Mouse (Mus musculus) CH12.LX (cell line): ENCODE measurements around the gene Gpm6a. TPM values are rescaled to one million over a fixed set of nuclear protein-coding genes. Genes with fewer than 3 reads are reported as not detected.
A peak's percentile ranks its signal among the peaks of the same experiment; 100 is the strongest.

Experiments used
- DNase-seq: peaks from one replicate; pipeline ENCODE4 v3.0.0-alpha.2; 2013; ENCODE audit errors: extremely low read depth
- H3K27ac ChIP-seq: 2 replicates; pipeline ENCODE4 v1.5.1; 2012; ENCODE audit warnings: low read depth, mild to moderate bottlenecking, control low read depth, moderate library complexity; ENCODE audit not compliant: insufficient read depth
- H3K27me3 ChIP-seq: replicated peaks from 2 replicates; pipeline ENCODE3; 2012; ENCODE audit warnings: inconsistent platforms
- H3K36me3 ChIP-seq, 2 experiments: replicated peaks in 1 of 2; 2 replicates each; pipeline versions ENCODE3 to v1.6.1; 2012; ENCODE audit warnings: inconsistent platforms in 1 of 2, low read length in 1 of 2, mild to moderate bottlenecking in 1 of 2, mixed read lengths in 1 of 2, moderate library complexity in 1 of 2; ENCODE audit not compliant: control insufficient read depth in 1 of 2, insufficient read depth in 1 of 2
- H3K4me1 ChIP-seq, 2 experiments: 2 replicates each; pipeline ENCODE4 v1.6.1; 2012; ENCODE audit warnings: inconsistent platforms in 1 of 2, moderate library complexity in 1 of 2; ENCODE audit not compliant: insufficient read depth in 2 of 2, control insufficient read depth in 1 of 2
- H3K4me2 ChIP-seq: 2 replicates; pipeline ENCODE4 v1.6.1; 2012; ENCODE audit warnings: low read depth, mild to moderate bottlenecking, control low read depth; ENCODE audit not compliant: poor library complexity, insufficient read depth, severe bottlenecking
- H3K4me3 ChIP-seq, 3 experiments: fragments of 150-350 bp in 1 of 3; sonication (generic) in 1 of 3; replicated peaks in 1 of 3; 2 replicates each; pipeline versions ENCODE3 to v1.5.1; 2011 to 2012; ENCODE audit warnings: low read depth in 2 of 3, low read length in 2 of 3, mild to moderate bottlenecking in 2 of 3, moderate library complexity in 2 of 3, control low read depth in 1 of 3, improper control_type of control experiment in 1 of 3, inconsistent platforms in 1 of 3, mixed read lengths in 1 of 3; ENCODE audit not compliant: poor library complexity in 1 of 3
- H3K79me2 ChIP-seq: replicated peaks from 2 replicates; pipeline ENCODE4 v1.6.1; 2012; ENCODE audit warnings: mild to moderate bottlenecking, moderate library complexity; ENCODE audit not compliant: control insufficient read depth, poor library complexity, insufficient read depth, severe bottlenecking; ENCODE audit errors: extremely low read depth
- H3K9ac ChIP-seq: 2 replicates; pipeline ENCODE4 v1.6.1; 2012; ENCODE audit warnings: low read depth, mild to moderate bottlenecking, control low read depth, moderate library complexity; ENCODE audit not compliant: insufficient read depth
- H3K9me3 ChIP-seq: replicated peaks from 2 replicates; pipeline ENCODE3; 2012; ENCODE audit warnings: low read length, inconsistent platforms, mixed read lengths
- EP300 ChIP-seq: IDR thresholded peaks from 2 replicates; pipeline ENCODE4 v1.6.1; 2011; ENCODE audit warnings: low read length, improper control_type of control experiment
- GABPA ChIP-seq: IDR thresholded peaks from 2 replicates; pipeline ENCODE4 v1.6.1; 2012; ENCODE audit warnings: low read depth, low read length, improper control_type of control experiment, inconsistent platforms; ENCODE audit not compliant: insufficient replicate concordance
- MAFK ChIP-seq: IDR thresholded peaks from 2 replicates; pipeline ENCODE4 v1.6.1; 2011; ENCODE audit warnings: low read length, improper control_type of control experiment; ENCODE audit not compliant: insufficient replicate concordance
- MAX ChIP-seq: IDR thresholded peaks from 2 replicates; pipeline ENCODE4 v1.6.1; 2011; ENCODE audit warnings: low read length, improper control_type of control experiment
- MAZ ChIP-seq: IDR thresholded peaks from 2 replicates; pipeline ENCODE4 v1.6.1; 2012; ENCODE audit warnings: low read depth, mild to moderate bottlenecking, inconsistent platforms, low read length, improper control_type of control experiment, moderate library complexity
- MXI1 ChIP-seq: IDR thresholded peaks from 2 replicates; pipeline ENCODE4 v1.6.1; 2011; ENCODE audit warnings: mild to moderate bottlenecking, low read depth, low read length, improper control_type of control experiment
- NELFE ChIP-seq: IDR thresholded peaks from 2 replicates; pipeline ENCODE4 v1.6.1; 2011; ENCODE audit warnings: low read depth, low read length, improper control_type of control experiment
- POLR2AphosphoS2 ChIP-seq: IDR thresholded peaks from 2 replicates; pipeline ENCODE4 v1.6.1; 2011; ENCODE audit warnings: low read depth, low read length, improper control_type of control experiment
- RAD21 ChIP-seq: IDR thresholded peaks from 2 replicates; pipeline ENCODE4 v1.6.1; 2011; ENCODE audit warnings: low read depth, mild to moderate bottlenecking, low read length, improper control_type of control experiment, moderate library complexity
- RCOR1 ChIP-seq: conservative IDR thresholded peaks from 2 replicates; pipeline ENCODE4 v1.6.1; 2012; ENCODE audit warnings: low read depth, mild to moderate bottlenecking, inconsistent platforms, low read length, improper control_type of control experiment
- TBP ChIP-seq: conservative IDR thresholded peaks from 2 replicates; pipeline ENCODE4 v1.6.1; 2011; ENCODE audit warnings: low read depth, low read length, improper control_type of control experiment
- ZKSCAN1 ChIP-seq: IDR thresholded peaks from 2 replicates; pipeline ENCODE4 v1.6.1; 2012; ENCODE audit warnings: low read depth, inconsistent platforms, low read length, improper control_type of control experiment, borderline replicate concordance
- dilution Hi-C: fragments of 300-500 bp; cut with MboI; formaldehyde crosslinking; loops from 2 replicates; pipeline ENCODE4 v1.14.3; 2020; ENCODE audit warnings: low sequenced_read_pairs; ENCODE audit not compliant: extremely low pct_unique_long_range_greater_than_20kb, extremely low pct_ligation_motif_present
- in situ Hi-C: fragments of 300-500 bp; cut with MboI; formaldehyde crosslinking; loops from 3 replicates; pipeline ENCODE4 v1.14.3; 2019; ENCODE audit warnings: low sequenced_read_pairs, low pct_ligation_motif_present, low pct_unique_long_range_greater_than_20kb, mixed read lengths
- polyA plus RNA-seq: library from polyadenylated mRNA; unstranded; fragments of >175 nt; gene quantifications from 2 replicates; pipeline ENCODE4 v1.2.1, GENCODE M21; 2012; ENCODE audit warnings: low read depth; ENCODE audit not compliant: insufficient read length
- total RNA-seq, 2 experiments: library from RNA; depleted of rRNA; stranded (reverse); fragments of 300-350 nt in 1 of 2; fragments of >200 nt in 1 of 2; gene quantifications; 2 replicates each; pipeline ENCODE4 v1.2.3; 2012 to 2014

Gene Gpm6a
- total and polyA plus RNA-seq, 3 experiments, result 5.5 to 20.5 (median 6.4) TPM

- H3K36me3 ChIP-seq, result no peaks in the 10 kb centered on the region
- no peak overlapping the region for H3K27ac ChIP-seq
- no peak overlapping the region for H3K4me3 ChIP-seq
- H3K4me2 ChIP-seq, result no peak overlapping the region
- TF ChIP-seq RCOR1, result no peak
- TF ChIP-seq POLR2AphosphoS2, result no peak
- TF ChIP-seq ZKSCAN1, result no peak
- no peak for TF ChIP-seq TBP
- no peaks in the 10 kb centered on the region for H3K79me2 ChIP-seq
- dilution Hi-C loops (no loop called here), in situ Hi-C loops (no loop called here)
- no peak for DNase-seq
- H3K9me3 ChIP-seq, result no peaks in the 10 kb centered on the region
- no peak overlapping the region for H3K9ac ChIP-seq
- peaks cover 2 to 8% of the 10 kb centered on the region in 2 experiments; a peak in 2 of 4 replicates for H3K4me1 ChIP-seq
- no peaks in the 10 kb centered on the region for H3K27me3 ChIP-seq
Measured at GRCm38 (mm10) chr8:54989093-54989492, 34.5 kb downstream of the Gpm6a start.

GRCm38 (mm10) chr8:54991840-54992609 lies 37.4 kb downstream of the Gpm6a start:
- no peak overlapping the region for H3K27ac ChIP-seq
- H3K4me1 ChIP-seq, result peaks cover 2 to 11% of the 10 kb centered on the region in 2 experiments; a peak in 1 of 4 replicates
- no peaks in the 10 kb centered on the region for H3K36me3 ChIP-seq
- no peak overlapping the region for H3K4me3 ChIP-seq
- H3K4me2 ChIP-seq, result no peak overlapping the region
- DNase-seq, result no peak
- dilution Hi-C loops (no loop called here), in situ Hi-C loops (no loop called here)
- no peaks in the 10 kb centered on the region for H3K27me3 ChIP-seq
- no peaks in the 10 kb centered on the region for H3K9me3 ChIP-seq
- H3K79me2 ChIP-seq, result no peaks in the 10 kb centered on the region
- no peak for TF ChIP-seq RCOR1
- no peak for TF ChIP-seq NELFE
- TF ChIP-seq RAD21, result no peak
- no peak for TF ChIP-seq TBP
- TF ChIP-seq MXI1, result no peak
- TF ChIP-seq MAZ, result no peak
- no peak for TF ChIP-seq EP300
- no peak for TF ChIP-seq MAX
- H3K9ac ChIP-seq, result no peak overlapping the region

DNA sequence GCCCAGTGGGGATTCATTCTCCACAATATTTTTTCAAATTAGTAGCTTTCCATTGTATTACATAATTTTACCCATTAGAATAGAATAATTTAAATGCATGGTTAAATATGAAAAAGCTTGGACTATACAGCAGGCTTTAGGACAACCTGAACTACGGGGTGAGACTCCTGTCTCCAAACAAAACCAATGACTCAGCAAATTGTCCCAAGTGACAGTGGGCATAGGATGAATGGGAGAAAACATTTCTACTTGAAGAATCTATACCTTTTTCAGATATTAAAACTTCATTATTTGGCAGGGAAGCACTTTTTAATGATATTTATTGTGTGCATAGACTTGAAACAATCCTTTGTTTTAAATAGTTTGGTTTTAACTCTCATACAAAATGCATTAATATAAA lies 41.0 kb downstream of the Gpm6a start:
- DNase-seq, result no peak
- H3K9ac ChIP-seq, result no peak overlapping the region
- no peak overlapping the region for H3K4me3 ChIP-seq
- H3K9me3 ChIP-seq, result no peaks in the 10 kb centered on the region
- dilution Hi-C loops, result no loop called here
- no peaks in the 10 kb centered on the region for H3K27me3 ChIP-seq
- no peak overlapping the region for H3K27ac ChIP-seq
- peaks cover under 1 to 7% of the 10 kb centered on the region in 2 experiments; a peak in 1 of 4 replicates for H3K4me1 ChIP-seq
- TF ChIP-seq GABPA (no peak), MAFK (peak; percentile 71)
- TF ChIP-seq, all 38 proteins: peak for 1
- no peaks in the 10 kb centered on the region for H3K79me2 ChIP-seq
- in situ Hi-C loops, result no loop called here
- no peaks in the 10 kb centered on the region for H3K36me3 ChIP-seq
- H3K4me2 ChIP-seq, result no peak overlapping the region
